Mouse (Mus musculus): ENCODE results near the gene Aox1.

The Aox1 gene

GRCm38 (mm10) chr1:58065151-58065550 lies 35.4 kb downstream of the Aox1 start:
- no peak for DNase-seq (ENCODE audit: extremely low read depth, low read depth, low spot score)

- no peak for DNase-seq (ENCODE audit: extremely low read depth, low read depth, low spot score)
These were observed 35.9 kb downstream of the Aox1 start for GRCm38 (mm10) chr1:58065606-58066005.

GRCm38 (mm10) chr1:58069181-58069580 lies 39.5 kb downstream of the Aox1 start:
- DNase-seq (ENCODE audit: extremely low read depth, low read depth, low spot score), result no peak

GRCm38 (mm10) chr1:58070091-58070490 lies 40.4 kb downstream of the Aox1 start:
- DNase-seq (ENCODE audit: extremely low read depth, low read depth, low spot score), result no peak

GRCm38 (mm10) chr1:58071006-58071405 lies 41.3 kb downstream of the Aox1 start:
- no peak for DNase-seq (ENCODE audit: extremely low read depth, low read depth, low spot score)

GRCm38 (mm10) chr1:58071509-58071908 lies 41.8 kb downstream of the Aox1 start:
- DNase-seq (ENCODE audit: extremely low read depth, low read depth, low spot score), result no peak

GRCm38 (mm10) chr1:58072416-58072815 lies 42.7 kb downstream of the Aox1 start:
- no peak for DNase-seq (ENCODE audit: extremely low read depth, low read depth, low spot score)

- DNase-seq (ENCODE audit: extremely low read depth, low read depth, low spot score), result no peak
These were observed 43.4 kb downstream of the Aox1 start for GRCm38 (mm10) chr1:58072991-58073730.

GRCm38 (mm10) chr1:58074266-58074665 lies 44.5 kb downstream of the Aox1 start:
- DNase-seq (ENCODE audit: extremely low read depth, low read depth, low spot score), result no peak

- DNase-seq (ENCODE audit: extremely low read depth, low read depth, low spot score), result no peak
These were observed 48.2 kb downstream of the Aox1 start for GRCm38 (mm10) chr1:58077882-58078281.

GRCm38 (mm10) chr1:58078390-58078789 lies 48.7 kb downstream of the Aox1 start:
- no peak for DNase-seq (ENCODE audit: extremely low read depth, low read depth, low spot score)

GRCm38 (mm10) chr1:58079689-58080088 lies 50.0 kb downstream of the Aox1 start:
- no peak for DNase-seq (ENCODE audit: extremely low read depth, low read depth, low spot score)

GRCm38 (mm10) chr1:58080446-58080845 lies 50.7 kb downstream of the Aox1 start:
- DNase-seq (ENCODE audit: extremely low read depth, low read depth, low spot score), result no peak

GRCm38 (mm10) chr1:58081356-58081755 lies 51.6 kb downstream of the Aox1 start:
- no peak for DNase-seq (ENCODE audit: extremely low read depth, low read depth, low spot score)

- DNase-seq (ENCODE audit: extremely low read depth, low read depth, low spot score), result no peak
These were observed 59.6 kb downstream of the Aox1 start for GRCm38 (mm10) chr1:58089316-58089715.

- DNase-seq (ENCODE audit: extremely low read depth, low read depth, low spot score), result no peak
These were observed 60.5 kb downstream of the Aox1 start for GRCm38 (mm10) chr1:58090191-58090590.

GRCm38 (mm10) chr1:58091213-58091612 lies 61.5 kb downstream of the Aox1 start:
- no peak for DNase-seq (ENCODE audit: extremely low read depth, low read depth, low spot score)

GRCm38 (mm10) chr1:58091992-58092560 lies 62.3 kb downstream of the Aox1 start:
- no peak for DNase-seq (ENCODE audit: extremely low read depth, low read depth, low spot score)

GRCm38 (mm10) chr1:58097338-58097737 lies 67.6 kb downstream of the Aox1 start:
- no peak for DNase-seq (ENCODE audit: extremely low read depth, low read depth, low spot score)

- no peak for DNase-seq (ENCODE audit: extremely low read depth, low read depth, low spot score)
These were observed 69.4 kb downstream of the Aox1 start for GRCm38 (mm10) chr1:58099119-58099518.

- peak; percentile 68 for DNase-seq (ENCODE audit: extremely low read depth, low read depth, low spot score)
These were observed 71.9 kb downstream of the Aox1 start for GRCm38 (mm10) chr1:58101531-58102146.

GRCm38 (mm10) chr1:58102494-58102893 lies 72.8 kb downstream of the Aox1 start:
- DNase-seq (ENCODE audit: extremely low read depth, low read depth, low spot score), result no peak

Data from fat pad, adult 2 months (tissue).